Mouse (Mus musculus): ENCODE results near the gene Tnfrsf12a. TPM values are rescaled to one million over a fixed set of nuclear protein-coding genes. Genes with fewer than 3 reads are reported as not detected.

Tnfrsf12a gene
- 59.9 and 90.1 TPM in 2 replicates for polyA plus RNA-seq (2012)

GRCm38 (mm10) chr17:23677236-23677679 lies at the start of gene Tnfrsf12a:
TSS of gene Tnfrsf12a (minus strand) at chr17:23677468.

GRCm38 (mm10) chr17:23725999-23726757 lies 48.9 kb upstream of the Tnfrsf12a start, which contains the start of gene Pkmyt1:
TSS of gene Pkmyt1 (plus strand) at chr17:23726336.

GRCm38 (mm10) chr17:23722376-23723125 lies 45.3 kb upstream of the Tnfrsf12a start, which contains the start of gene 1520401A03Rik:
TSS of gene 1520401A03Rik (minus strand) at chr17:23722783.

GRCm38 (mm10) chr17:23683856-23684672 lies 6.8 kb upstream of the Tnfrsf12a start, which contains the start of gene Cldn9:
TSS of gene Cldn9 (minus strand) at chr17:23684026.

GRCm38 (mm10) chr17:23679127-23679835 lies 2.0 kb upstream of the Tnfrsf12a start, which contains the start of gene Cldn6:
TSS of gene Cldn6 (plus strand) at chr17:23679249.

GRCm38 (mm10) chr17:23673424-23674073 lies 3.7 kb downstream of the Tnfrsf12a start, which contains the start of the genes Hcfc1r1 and Thoc6:
TSS of gene Hcfc1r1 (plus strand) at chr17:23673596.
TSS of gene Thoc6 (minus strand) at chr17:23673882.

GRCm38 (mm10) chr17:23660117-23660875 lies 17.0 kb downstream of the Tnfrsf12a start, which contains the start of gene Bicdl2:
TSS of gene Bicdl2 (plus strand) at chr17:23660506.

GRCm38 (mm10) chr17:23644613-23645495 lies 32.4 kb downstream of the Tnfrsf12a start, which contains the start of gene Mmp25:
TSS of gene Mmp25 (minus strand) at chr17:23645277.

Other genes with a start within 250 kb of the Tnfrsf12a start
- gene Vmn2r117, start 197.8 kb downstream of the Tnfrsf12a start, polyA plus RNA-seq (2012), result not detected in 2 replicates
- 14.9 and 16.4 TPM in 2 replicates for gene Zfp213, start 113.2 kb downstream of the Tnfrsf12a start, polyA plus RNA-seq (2012)
- gene Zfp13, start 78.0 kb downstream of the Tnfrsf12a start, polyA plus RNA-seq (2012), result 0.21 and 0.53 TPM in 2 replicates
- gene Zscan10, start 76.6 kb downstream of the Tnfrsf12a start, polyA plus RNA-seq (2012), result 0.04 TPM in 1 of 2 replicates, not detected in the other
- gene Mmp25, start 32.2 kb downstream of the Tnfrsf12a start, polyA plus RNA-seq (2012), result 3.6 and 6.2 TPM in 2 replicates
- gene Bicdl2, start 17.0 kb downstream of the Tnfrsf12a start, polyA plus RNA-seq (2012), result 0.12 TPM in 1 of 2 replicates, not detected in the other
- gene Hcfc1r1, start 3.9 kb downstream of the Tnfrsf12a start, polyA plus RNA-seq (2012), result 198 and 201 TPM in 2 replicates
- 85.4 and 101 TPM in 2 replicates for gene Thoc6, start 3.6 kb downstream of the Tnfrsf12a start, polyA plus RNA-seq (2012)
- gene Cldn6, start 1.8 kb upstream of the Tnfrsf12a start, polyA plus RNA-seq (2012), result not detected in 2 replicates
- gene Cldn9, start 6.6 kb upstream of the Tnfrsf12a start, polyA plus RNA-seq (2012), result not detected in 2 replicates
- gene 1520401A03Rik, start 45.3 kb upstream of the Tnfrsf12a start, polyA plus RNA-seq (2012), result 0.04 TPM in 1 of 2 replicates, not detected in the other
- gene Pkmyt1, start 48.9 kb upstream of the Tnfrsf12a start, polyA plus RNA-seq (2012), result 234 and 248 TPM in 2 replicates
- gene Paqr4, start 63.4 kb upstream of the Tnfrsf12a start, polyA plus RNA-seq (2012), result 6.6 and 11.9 TPM in 2 replicates
- 0.10 and 0.19 TPM in 2 replicates for gene Kremen2, start 68.4 kb upstream of the Tnfrsf12a start, polyA plus RNA-seq (2012)
- gene Flywch1, start 94.1 kb upstream of the Tnfrsf12a start, polyA plus RNA-seq (2012), result 48.3 and 66.6 TPM in 2 replicates
- gene Flywch2, start 108.6 kb upstream of the Tnfrsf12a start, polyA plus RNA-seq (2012), result 13.9 and 18.9 TPM in 2 replicates
- gene Srrm2, start 113.1 kb upstream of the Tnfrsf12a start, polyA plus RNA-seq (2012), result 226 and 408 TPM in 2 replicates
- gene Elob, start 151.7 kb upstream of the Tnfrsf12a start, polyA plus RNA-seq (2012), result 607 and 611 TPM in 2 replicates
- gene Prss33, start 158.6 kb upstream of the Tnfrsf12a start, polyA plus RNA-seq (2012), result not detected in 2 replicates
- not detected in 2 replicates for gene Prss32, start 166.4 kb upstream of the Tnfrsf12a start, polyA plus RNA-seq (2012)
- not detected in 2 replicates for gene Prss41, start 166.7 kb upstream of the Tnfrsf12a start, polyA plus RNA-seq (2012)
- gene Prss21, start 190.6 kb upstream of the Tnfrsf12a start, polyA plus RNA-seq (2012), result not detected in 2 replicates
- gene Dcpp1, start 203.4 kb upstream of the Tnfrsf12a start, polyA plus RNA-seq (2012), result not detected in 2 replicates
- gene Dcpp2, start 203.4 kb upstream of the Tnfrsf12a start, polyA plus RNA-seq (2012), result not detected in 2 replicates
- not detected in 2 replicates for gene Dcpp3, start 240.0 kb upstream of the Tnfrsf12a start, polyA plus RNA-seq (2012)